Mouse (Mus musculus) left cerebral cortex, postnatal 4 days (tissue): ENCODE measurements at regions not wholly inside any gene's neighbourhood (a gene's known extent, or its start where the extent isn't known, plus 50 kb on each side); places are given as distances from the start of the nearest gene placed in this dataset.

ENCODE experiments used
- DNase-seq: peaks from one replicate; pipeline ENCODE4 v3.0.0-alpha.2; 2022
- intact Hi-C: fragments of 180-260 bp; cut with DNase I; formaldehyde crosslinking; loops from one replicate; pipeline ENCODE4 v1.15.1; 2025

- intact Hi-C loops: no loop called here
- DNase-seq: peak; percentile 51
Measured at GRCm38 (mm10) chr15:60632789-60633456, 220.7 kb downstream of the Fam84b start.

DNA sequence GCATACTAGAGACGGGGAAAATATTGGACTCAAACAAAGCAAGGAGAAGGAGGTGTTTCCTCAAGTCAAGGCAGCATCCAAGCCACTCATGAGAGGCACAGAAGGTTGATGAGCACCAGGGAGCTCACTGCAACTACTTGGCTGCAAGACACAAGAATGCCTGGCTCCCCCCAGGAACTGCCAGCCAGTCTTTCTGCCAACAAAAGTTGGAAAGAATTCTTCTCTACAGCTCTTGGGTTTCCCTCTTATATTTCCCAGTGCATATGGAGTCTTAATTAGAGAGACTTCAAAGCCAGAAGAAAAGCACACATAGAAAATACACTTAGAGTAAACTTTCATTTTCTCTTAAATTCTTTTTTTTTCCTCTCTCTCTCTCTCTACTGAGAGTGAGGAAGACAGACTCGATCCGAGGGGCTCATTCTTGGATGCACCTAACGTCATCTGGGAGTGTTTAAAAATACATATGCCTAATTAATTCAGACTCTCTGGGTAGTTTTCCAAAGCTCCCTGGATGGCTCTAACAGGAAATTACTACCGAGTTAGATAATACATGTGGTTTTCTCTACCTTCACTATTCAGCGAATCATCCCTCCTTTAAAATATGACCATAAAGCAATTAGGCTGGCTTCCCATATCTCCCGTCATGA is 222.7 kb downstream of the Fam84b start:
- intact Hi-C loops: no loop called here
- DNase-seq: peak; percentile 36

GRCm38 (mm10) chr15:60618801-60619200 is 234.8 kb downstream of the Fam84b start:
- DNase-seq: no peak
- intact Hi-C loops: no loop called here

- intact Hi-C loops: no loop called here
- no peak for DNase-seq
Measured at GRCm38 (mm10) chr15:60617371-60617770, 236.2 kb downstream of the Fam84b start.

- DNase-seq: no peak
Measured at GRCm38 (mm10) chr15:60601885-60602284, 251.7 kb downstream of the Fam84b start.

GRCm38 (mm10) chr15:60577084-60577483 is 276.5 kb downstream of the Fam84b start:
- intact Hi-C loops: no loop called here
- no peak for DNase-seq

More at GRCm38 (mm10) chr15:60601885-60602284, 251.7 kb downstream of the Fam84b start:
- intact Hi-C loops: no loop called here

- intact Hi-C loops: no loop called here
- no peak for DNase-seq
Measured at GRCm38 (mm10) chr15:60566267-60566666, 287.3 kb downstream of the Fam84b start.

DNA sequence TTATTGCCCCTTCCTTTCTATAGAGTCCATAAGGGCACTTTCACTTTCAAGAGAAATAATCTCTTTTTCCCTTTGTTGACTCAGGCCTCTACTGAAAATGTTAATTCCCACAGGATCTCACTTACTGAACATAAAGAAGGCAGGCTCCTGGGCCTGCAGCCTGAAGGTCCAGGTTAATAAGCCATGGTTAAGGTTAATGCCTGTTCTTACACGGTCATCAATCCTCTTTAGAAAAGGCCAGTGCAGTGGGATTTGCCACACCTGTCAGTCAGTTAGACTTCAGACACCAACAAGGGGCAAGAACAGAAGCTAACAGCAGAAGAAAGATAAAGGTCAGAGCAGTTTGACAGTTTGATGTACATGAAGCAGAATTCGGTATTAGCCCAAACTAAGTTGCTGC is 288.6 kb downstream of the Fam84b start:
- intact Hi-C loops: no loop called here
- DNase-seq: no peak

DNA sequence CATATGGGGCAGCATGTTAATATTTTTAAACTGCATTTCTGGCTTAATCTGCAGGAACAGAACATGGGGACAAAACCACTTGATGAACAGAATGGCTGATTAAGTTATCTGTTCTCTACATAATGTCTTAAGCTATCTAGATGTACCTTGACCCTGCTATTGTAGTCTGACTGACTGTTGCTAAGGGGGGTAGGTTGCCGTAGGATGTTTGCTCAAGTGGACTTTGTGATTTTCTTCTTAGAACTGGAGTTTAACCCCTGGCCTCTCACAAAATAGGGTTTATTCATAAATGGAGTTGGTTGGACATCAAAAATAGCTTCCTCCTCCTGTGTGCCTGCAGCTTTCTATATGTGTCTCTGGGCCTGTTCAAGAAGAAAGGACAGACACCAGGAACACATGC is 292.9 kb downstream of the Fam84b start:
- no peak for DNase-seq
- intact Hi-C loops: no loop called here

DNA sequence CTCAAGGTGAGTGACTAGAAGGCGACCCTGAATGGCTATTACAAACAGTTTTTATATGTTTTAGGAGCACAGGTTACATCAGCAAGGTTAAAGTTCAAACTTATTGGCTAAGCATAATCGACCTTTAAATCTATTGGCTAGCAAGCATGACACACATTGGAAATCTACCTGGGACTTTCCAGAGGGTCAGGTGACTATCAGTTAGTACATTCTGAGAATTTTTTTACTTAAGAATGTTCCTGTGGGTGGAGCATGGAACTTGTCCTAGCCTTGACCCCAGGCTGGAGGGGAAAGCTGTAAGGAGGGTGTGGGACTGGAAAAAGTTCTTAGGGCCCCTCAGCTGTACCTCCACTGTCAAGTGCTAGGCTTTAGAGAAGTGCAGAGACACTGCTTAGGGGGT is 297.9 kb downstream of the Fam84b start:
- intact Hi-C loops: no loop called here
- no peak for DNase-seq

GRCm38 (mm10) chr15:60554587-60554986 is 299.0 kb downstream of the Fam84b start:
- no peak for DNase-seq
- intact Hi-C loops: no loop called here

DNA sequence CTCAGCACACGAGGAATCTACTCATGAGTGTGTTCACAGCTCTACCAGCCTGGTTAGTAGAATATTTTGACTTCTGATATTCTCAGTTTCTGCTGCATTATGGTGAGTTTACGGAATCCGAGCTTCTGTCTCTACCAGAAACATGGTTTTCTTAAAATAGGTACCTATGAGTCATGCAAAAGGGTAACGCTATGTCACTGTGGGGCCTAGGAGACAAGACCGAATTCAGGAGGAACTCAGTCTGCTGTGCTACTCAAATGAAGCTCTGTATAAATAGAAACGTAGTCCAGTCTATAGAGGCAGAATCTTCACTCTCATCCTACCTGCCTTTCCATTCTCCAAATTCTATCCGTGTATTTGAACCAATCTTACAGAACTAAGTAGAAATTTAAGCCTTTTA is 305.5 kb downstream of the Fam84b start:
- DNase-seq: no peak
- intact Hi-C loops: no loop called here

- intact Hi-C loops: no loop called here
- DNase-seq: peak; percentile 30
Measured at GRCm38 (mm10) chr15:60537191-60537590, 316.4 kb downstream of the Fam84b start.

DNA sequence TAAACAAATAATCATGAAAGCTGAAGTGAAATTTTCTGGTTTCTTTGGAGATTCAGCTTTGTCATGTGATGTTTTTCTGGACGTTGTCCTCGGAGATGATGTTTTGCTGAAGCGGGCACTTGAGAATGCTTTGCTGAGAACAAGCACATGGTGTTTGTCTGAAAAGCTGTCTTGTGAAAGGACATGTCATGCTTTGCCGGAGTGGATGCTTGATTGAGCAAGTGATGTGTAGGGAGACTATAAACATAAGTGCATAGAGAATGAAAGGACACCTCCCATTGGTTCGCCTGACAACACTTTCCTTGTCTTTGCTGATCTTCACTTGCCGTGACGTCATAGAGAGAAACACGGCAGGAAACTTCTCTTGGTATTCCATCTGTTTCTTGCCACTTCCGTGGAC is 318.9 kb downstream of the Fam84b start:
- intact Hi-C loops: no loop called here
- no peak for DNase-seq

- intact Hi-C loops: no loop called here
- DNase-seq: no peak
Measured at GRCm38 (mm10) chr15:60516810-60517209, 336.8 kb downstream of the Fam84b start.

DNA sequence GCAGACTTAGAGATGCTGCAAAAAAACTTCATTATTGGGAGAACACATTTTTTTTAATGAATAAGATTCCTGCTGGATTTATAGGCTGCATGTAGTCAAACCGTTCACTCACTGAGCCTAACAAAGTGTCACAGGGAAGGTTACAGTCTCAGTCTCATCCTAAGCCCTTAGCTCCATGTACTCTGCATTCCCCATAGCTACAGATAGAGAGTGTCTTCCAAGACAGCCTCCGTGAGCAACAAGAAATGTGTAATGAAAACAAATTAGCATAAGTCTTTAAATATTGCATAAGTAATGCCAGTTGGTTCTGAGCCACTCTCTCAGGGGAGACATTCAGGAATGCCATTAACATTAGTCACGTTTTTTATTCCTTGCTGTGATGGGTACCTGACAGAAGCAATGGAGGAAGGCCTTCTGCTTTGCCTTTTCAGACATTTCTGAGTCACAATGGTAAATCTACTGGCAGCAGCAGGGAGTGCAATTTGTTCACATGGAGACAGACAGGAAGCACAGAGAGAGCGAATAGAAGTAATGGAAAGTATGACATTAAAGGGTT is 376.7 kb downstream of the Fam84b start:
- intact Hi-C loops: no loop called here
- DNase-seq: no peak

GRCm38 (mm10) chr15:60475086-60475485 is 378.5 kb downstream of the Fam84b start:
- DNase-seq: no peak
- intact Hi-C loops: no loop called here

- DNase-seq: no peak
- intact Hi-C loops: no loop called here
Measured at GRCm38 (mm10) chr15:60431916-60432315, 415.5 kb upstream of the 4933412E24Rik start.

DNA sequence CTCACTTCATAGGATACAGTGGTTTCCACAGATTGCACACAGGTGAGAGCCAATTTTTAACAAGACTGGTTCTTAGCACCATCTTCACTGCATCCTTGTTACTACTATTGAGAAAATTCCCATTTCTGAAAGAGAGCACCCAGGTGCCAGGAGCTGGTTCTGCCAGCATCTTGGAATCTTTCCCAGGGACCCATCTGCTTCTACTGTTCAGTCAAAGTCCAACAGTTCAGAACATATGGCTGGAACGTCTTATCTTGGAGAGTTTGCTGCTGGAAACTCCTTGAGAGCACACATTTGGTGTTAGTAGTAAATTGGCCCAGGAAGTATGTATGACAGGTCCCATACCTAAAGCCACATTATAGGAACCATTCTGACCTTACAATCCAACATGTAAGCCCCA is 402.7 kb upstream of the 4933412E24Rik start:
- intact Hi-C loops: no loop called here
- DNase-seq: peak; percentile 54

GRCm38 (mm10) chr15:60392267-60392666 is 375.9 kb upstream of the 4933412E24Rik start:
- intact Hi-C loops: no loop called here
- peak; percentile 71 for DNase-seq

GRCm38 (mm10) chr15:60390336-60390735 is 373.9 kb upstream of the 4933412E24Rik start:
- DNase-seq: no peak
- intact Hi-C loops: no loop called here

DNA sequence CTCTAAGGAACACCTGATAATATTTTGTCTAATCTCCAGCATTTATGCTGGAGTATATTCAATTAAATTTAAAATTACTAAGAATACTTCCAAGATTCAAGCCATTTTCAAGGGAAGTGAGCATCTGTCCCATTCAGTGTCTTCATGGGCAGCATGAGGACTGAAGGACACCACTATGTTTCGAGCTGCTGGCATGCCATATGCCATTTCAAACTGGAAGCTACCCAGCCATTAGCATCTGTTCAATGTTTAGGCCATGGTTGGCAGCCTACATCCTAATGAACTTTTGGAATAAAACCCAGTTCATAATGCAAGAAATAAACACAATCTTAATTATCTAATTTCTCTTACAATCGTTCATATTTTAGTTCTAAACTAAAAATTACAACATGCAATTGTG is 371.5 kb upstream of the 4933412E24Rik start:
- intact Hi-C loops: no loop called here
- DNase-seq: peak; percentile 49
